Mouse (Mus musculus) colon, adult 2 months (tissue): Measurements from ENCODE around the gene Olfr437. TPM values are rescaled to one million over a fixed set of nuclear protein-coding genes. Genes with fewer than 3 reads are reported as not detected.

ENCODE experiments used
- polyA plus RNA-seq: library from polyadenylated mRNA; depleted of rRNA; stranded (reverse); fragments of >200 nt; gene quantifications from 2 replicates; pipeline ENCODE4 v1.2.3, GENCODE M21; 2012; rRNA removed

Gene Olfr437
- not detected in 2 replicates for polyA plus RNA-seq

DNA sequence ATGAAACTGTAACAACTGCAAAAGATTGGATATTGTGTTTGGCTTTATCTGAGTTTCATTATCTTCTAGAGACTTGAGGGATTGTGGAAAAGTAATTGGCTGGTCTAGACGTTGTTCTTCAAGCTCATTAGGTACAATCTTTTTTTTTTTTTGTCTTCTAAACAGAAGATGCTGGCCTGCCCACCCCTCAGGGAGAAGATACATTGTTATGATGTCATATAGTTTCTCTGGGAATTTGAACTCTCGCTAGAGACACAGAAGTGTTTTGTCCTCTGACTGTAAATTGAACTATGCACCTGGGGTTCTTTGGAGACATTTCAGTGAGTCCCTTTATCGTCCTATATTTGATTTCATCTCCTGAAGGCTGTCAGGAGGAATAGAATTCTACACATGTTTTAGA is at the start of gene Olfr437:
TSS of gene Olfr437 (plus strand) at position 301 of the 400 bp plus-strand sequence.

DNA sequence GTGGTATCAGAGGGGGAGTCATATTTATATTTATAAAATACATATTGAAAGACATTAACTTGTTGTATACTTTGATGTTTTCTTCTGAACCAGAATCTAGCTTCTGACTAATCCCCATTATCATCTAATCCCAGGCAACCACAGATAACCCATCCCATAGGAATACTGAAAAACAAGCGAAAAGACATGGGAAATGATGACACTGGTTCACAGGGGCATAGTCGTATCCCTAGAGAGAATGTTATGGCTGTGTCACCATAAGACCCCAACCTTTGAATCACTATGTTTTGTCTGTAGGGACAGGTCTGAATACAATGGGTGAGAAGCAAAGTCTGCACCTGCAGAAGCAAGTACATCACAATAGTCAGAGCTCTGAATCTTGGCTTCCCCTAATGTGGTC is 16.8 kb upstream of the Olfr437 start, which contains the start of gene Olfr237-ps1:
TSS of gene Olfr237-ps1 (plus strand) at position 301 of the 400 bp plus-strand sequence.

DNA sequence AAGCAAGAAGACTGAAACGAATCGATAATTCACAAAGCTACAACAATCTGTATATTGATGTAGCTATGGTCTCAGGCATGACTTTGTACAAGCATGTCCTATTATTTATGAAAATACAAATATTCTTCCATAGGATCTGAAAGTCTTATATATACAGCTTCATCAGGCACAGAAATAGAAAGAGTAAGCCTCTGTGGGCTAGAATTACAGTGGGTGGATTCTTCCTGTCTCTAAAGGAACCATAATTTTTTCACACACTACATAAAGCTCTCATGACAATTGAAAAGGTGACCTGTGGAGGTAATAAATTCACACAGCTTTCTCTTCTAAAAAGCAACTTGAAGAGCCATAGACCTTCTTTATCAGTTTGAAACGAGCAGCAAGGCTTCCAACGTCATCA is 8.8 kb downstream of the Olfr437 start, which contains the start of gene Olfr13:
TSS of gene Olfr13 (plus strand) at position 301 of the 400 bp plus-strand sequence.

DNA sequence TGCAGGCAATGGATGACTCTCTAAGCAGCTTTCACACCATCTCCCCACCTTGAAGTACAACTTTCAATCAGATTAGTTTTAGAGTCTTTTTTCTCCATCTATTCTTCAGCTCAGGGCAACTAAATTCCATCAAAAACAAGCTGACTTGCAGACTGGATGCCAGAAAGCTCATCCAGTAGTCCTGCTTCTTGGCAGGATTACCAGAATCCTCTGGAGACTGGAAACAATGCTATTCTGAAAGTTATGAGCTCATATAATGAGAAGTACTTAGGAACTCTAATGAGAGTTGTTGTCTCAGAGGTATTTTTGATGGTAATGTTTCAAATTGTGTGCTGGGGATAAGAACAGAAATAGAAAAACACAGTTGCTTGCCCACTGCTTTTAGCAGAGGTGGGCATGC is 33.7 kb downstream of the Olfr437 start, which contains the start of gene Olfr435:
TSS of gene Olfr435 (plus strand) at position 366 of the 400 bp plus-strand sequence.

DNA sequence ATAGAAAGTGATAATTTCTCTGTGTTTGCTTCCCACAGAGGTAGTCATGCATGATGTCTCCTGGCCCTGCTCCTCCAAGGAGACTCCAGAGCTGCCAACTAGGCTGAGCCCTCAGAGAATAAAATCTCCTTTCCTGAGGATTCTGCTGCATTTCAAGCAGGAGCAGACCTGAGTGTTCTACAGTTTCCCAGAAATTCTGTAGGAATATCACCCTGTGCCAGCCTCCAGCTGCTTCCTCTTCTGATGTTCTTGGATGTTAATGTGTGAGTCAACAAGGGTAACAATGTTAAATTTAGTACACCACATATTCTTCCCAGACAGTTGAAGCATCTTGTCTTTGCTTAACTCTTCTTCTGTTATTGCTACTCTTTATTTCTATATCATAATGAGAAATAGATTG is 49.8 kb downstream of the Olfr437 start, which contains the start of gene Olfr434:
TSS of gene Olfr434 (plus strand) at position 149 of the 400 bp plus-strand sequence.

Other genes with a start within 250 kb of the Olfr437 start
- not detected in 2 replicates for gene Olfr446, start 241.9 kb upstream of the Olfr437 start, polyA plus RNA-seq
- not detected in 2 replicates for gene Olfr444, start 214.2 kb upstream of the Olfr437 start, polyA plus RNA-seq
- not detected in 2 replicates for gene Olfr441, start 56.9 kb upstream of the Olfr437 start, polyA plus RNA-seq
- not detected in 2 replicates for gene Olfr237-ps1, start 16.7 kb upstream of the Olfr437 start, polyA plus RNA-seq
- not detected in 2 replicates for gene Olfr13, start 8.9 kb downstream of the Olfr437 start, polyA plus RNA-seq
- not detected in 2 replicates for gene Olfr435, start 33.9 kb downstream of the Olfr437 start, polyA plus RNA-seq
- not detected in 2 replicates for gene Olfr434, start 49.7 kb downstream of the Olfr437 start, polyA plus RNA-seq
- gene Olfr47, start 68.2 kb downstream of the Olfr437 start, polyA plus RNA-seq: not detected in 2 replicates
- gene Arhgef5, start 102.3 kb downstream of the Olfr437 start, polyA plus RNA-seq: 34.2 and 35.5 TPM in 2 replicates
- 0.06 TPM in 1 of 2 replicates, not detected in the other for gene Nobox, start 146.3 kb downstream of the Olfr437 start, polyA plus RNA-seq